8 mouse cellular contexts compared by ENCODE assay signal in genomic region chr19:55787420-55787819, GRCm38 (mm10). TPM values are rescaled to one million over a fixed set of nuclear protein-coding genes. Genes with fewer than 3 reads are reported as not detected.
A peak's percentile ranks its signal among the peaks of the same experiment; 100 is the strongest.
DNase-seq lines count a peak whose midpoint lies in the region; ATAC-seq and TF ChIP-seq lines count a peak whose summit lies in the region.
"Had no signal": no experiment of that assay in that cellular context is flagged by ENCODE, and none has a peak within 500 bp of the region (broad histone marks: within the 10 kb centered on the region; RNA-seq: fewer than 3 reads in every experiment).

No protein-coding gene starts in this region.

- H3K36me3 ChIP-seq in heart, postnatal 0 days (replicated peaks; ENCODE audit: control insufficient read depth, insufficient read depth, low read length), result no peaks in the 10 kb centered on the region
- H3K36me3 ChIP-seq in liver, embryonic 13.5 days, result peaks cover 10% of the 10 kb centered on the region; the same call in 1 of the 2 replicates

- 79% methylated on average over 13 of the region's 13 CpGs for WGBS in heart, postnatal 0 days
- WGBS in liver, embryonic 13.5 days (ENCODE audit: insufficient replicate concordance), result 54% methylated on average over 13 of the region's 13 CpGs

- no peak for DNase-seq in heart, postnatal 0 days (ENCODE audit: low spot score)
- DNase-seq in heart, adult 11 months, result no peak
- DNase-seq in A20 (ENCODE audit: low read depth, low spot score) (peak; percentile 30), R1 (ENCODE audit: low read depth, low spot score) (peak; percentile 62)
- DNase-seq in liver, embryonic 13.5 days, result peak; percentile 18
- DNase-seq in gastrocnemius, adult 18-20 months (ENCODE audit: low spot score), result no peak
- no peak for DNase-seq in layer of hippocampus, postnatal 25 days (ENCODE audit: extremely low spot score in 1 of 2, low spot score in 1 of 2)
- DNase-seq: gastrocnemius, adult 2 months had no signal

- H3K4me3 ChIP-seq in heart, postnatal 0 days (ENCODE audit: low read depth, low read length), result no peak overlapping the region
- H3K4me3 ChIP-seq in liver, embryonic 13.5 days (replicated peaks), result no peak overlapping the region
- H3K4me3 ChIP-seq: gastrocnemius, adult 2 months had no signal

- no peak for TF ChIP-seq EP300 in heart, postnatal 0 days (IDR thresholded peaks at IDR 0.05; ENCODE audit: low read depth)

- no peak for TF ChIP-seq CTCF in heart, postnatal 0 days (IDR thresholded peaks at IDR 0.05; ENCODE audit: low read depth)

- H3K9ac ChIP-seq in heart, postnatal 0 days (replicated peaks; ENCODE audit: low read depth, low read length), result no peak overlapping the region
- no peak overlapping the region for H3K9ac ChIP-seq in liver, embryonic 13.5 days

- H3K27me3 ChIP-seq in heart, postnatal 0 days (ENCODE audit: control insufficient read depth, insufficient read depth, low read length), result no peaks in the 10 kb centered on the region
- H3K27me3 ChIP-seq in liver, embryonic 13.5 days, result peaks cover 19% of the 10 kb centered on the region

- H3K4me2 ChIP-seq in heart, postnatal 0 days (ENCODE audit: low read depth, low read length), result no peak overlapping the region
- no peak overlapping the region for H3K4me2 ChIP-seq in liver, embryonic 13.5 days

- peaks cover 22% of the 10 kb centered on the region for H3K4me1 ChIP-seq in heart, postnatal 0 days (ENCODE audit: control insufficient read depth, insufficient read depth)
- peaks cover 34% of the 10 kb centered on the region for H3K4me1 ChIP-seq in liver, embryonic 13.5 days (replicated peaks)

- H3K27ac ChIP-seq in heart, postnatal 0 days (ENCODE audit: low read depth), result no peak overlapping the region
- no peak overlapping the region for H3K27ac ChIP-seq in liver, embryonic 13.5 days
- H3K27ac ChIP-seq: gastrocnemius, adult 2 months had no signal

- peak; percentile 39; the same call in 1 of the 2 replicates for ATAC-seq in heart, postnatal 0 days (ENCODE audit: insufficient read depth, low read depth)
- peak; percentile 52; the same call in 1 of the 2 replicates for ATAC-seq in liver, embryonic 13.5 days (ENCODE audit: low read depth)

- no peaks in the 10 kb centered on the region for H3K9me3 ChIP-seq in heart, postnatal 0 days (replicated peaks; ENCODE audit: control insufficient read depth, low read length)
- H3K9me3 ChIP-seq in liver, embryonic 13.5 days (replicated peaks), result peaks cover 3% of the 10 kb centered on the region; the same call in 1 of the 2 replicates

RNA-seq across cellular contexts. Expression of gene Tcf7l2, which starts 45.8 kb away (rescaled TPM):
- 2.9 and 3.0 TPM in 2 replicates for total RNA-seq in heart, postnatal 0 days (2014; rRNA removed; ENCODE audit: low replicate concordance)
- 38.6 and 42.5 TPM in 2 replicates for polyA plus RNA-seq in heart, postnatal 0 days (2015; fragmentation: Nextera tagmentation; extraction: Ambion mirVana)
- polyA plus RNA-seq in liver, embryonic 13.5 days (2015; fragmentation: Nextera tagmentation; extraction: Ambion mirVana), result 17.8 and 23.4 TPM in 2 replicates
- 1 to 10 TPM; 6.9 to 7.8 TPM for total RNA-seq in gastrocnemius, adult 18-20 months (2021)
- 10 to 100 TPM; 12.1 to 13.4 TPM for total RNA-seq in layer of hippocampus, postnatal 25 days (2021)

Comparison
In these comparisons a context has a peak if more than half of its experiments do, and no peak if none do; other contexts are left out.
1. DNase-seq: peak in A20 (single experiment), R1 (single experiment) and liver, embryonic 13.5 days (single experiment); none in heart, postnatal 0 days (single experiment), heart, adult 11 months (single experiment), gastrocnemius, adult 18-20 months (single experiment) and layer of hippocampus, postnatal 25 days (0 of 2).